Mouse (Mus musculus) forebrain, postnatal 0 days (tissue): ENCODE results near the gene Zfp143. TPM values are rescaled to one million over a fixed set of nuclear protein-coding genes. Genes with fewer than 3 reads are reported as not detected.

Source experiments
- ATAC-seq: fragments of 200-750 bp; cut with Nextera tagmentation; 2 replicates; pipeline ENCODE4 v1.8.0; 2017; ENCODE audit warnings: mild to moderate bottlenecking, moderate library complexity
- DNase-seq: peaks from one replicate; pipeline ENCODE4 v3.0.0-alpha.2; 2015
- H3K27ac ChIP-seq: fragments of 300-500 bp; sonication (generic); 2 replicates; pipeline ENCODE4 v1.5.1; 2014; ENCODE audit warnings: low read depth, mild to moderate bottlenecking, antibody characterized with exemption, low read length, moderate library complexity, mixed read lengths
- H3K27me3 ChIP-seq: fragments of 300-500 bp; sonication (generic); 2 replicates; pipeline ENCODE4 v1.6.1; 2014; ENCODE audit warnings: mild to moderate bottlenecking, low read length, mixed read lengths; ENCODE audit not compliant: insufficient read depth
- H3K36me3 ChIP-seq: fragments of 300-500 bp; sonication (generic); 2 replicates; pipeline ENCODE4 v1.6.1; 2014; ENCODE audit warnings: mild to moderate bottlenecking, moderate library complexity; ENCODE audit not compliant: insufficient read depth
- H3K4me1 ChIP-seq: fragments of 300-500 bp; sonication (generic); 2 replicates; pipeline ENCODE4 v1.6.1; 2014; ENCODE audit warnings: antibody characterized with exemption; ENCODE audit not compliant: insufficient read depth
- H3K4me2 ChIP-seq: fragments of 300-500 bp; sonication (generic); 2 replicates; pipeline ENCODE4 v1.6.1; 2014; ENCODE audit warnings: low read depth, mild to moderate bottlenecking, moderate library complexity
- H3K4me3 ChIP-seq: fragments of 300-500 bp; sonication (generic); 2 replicates; pipeline ENCODE4 v1.5.1; 2014; ENCODE audit warnings: low read depth, low read length, mixed read lengths
- H3K9ac ChIP-seq: fragments of 300-500 bp; sonication (generic); 2 replicates; pipeline ENCODE4 v1.6.1; 2014; ENCODE audit warnings: mild to moderate bottlenecking
- H3K9me3 ChIP-seq: fragments of 300-500 bp; sonication (generic); 2 replicates; pipeline ENCODE4 v1.6.1; 2016; ENCODE audit warnings: low read length
- CTCF ChIP-seq: sonication (generic); IDR thresholded peaks from 2 replicates; pipeline ENCODE4 v1.5.1; 2016; ENCODE audit warnings: antibody characterized with exemption, control low read depth, low read depth
- WGBS: fragments of 180-500 bp; shearing (Covaris S2); extraction: QIAGEN DNeasy Blood & Tissue Kit; methylation state at CpG from one replicate; pipeline ENCODE4 v1.1.7; 2014; 5-methylcytosine and 5-hydroxymethylcytosine counted together
- polyA plus RNA-seq: library from polyadenylated mRNA; unstranded; fragments of >200 nt; fragmentation: Nextera tagmentation; extraction: Ambion mirVana; gene quantifications from 2 replicates; pipeline ENCODE4 v1.2.1, GENCODE M21; 2015
- total RNA-seq: library from RNA; depleted of rRNA; stranded (reverse); fragments of >200 nt; gene quantifications from 2 replicates; pipeline ENCODE4 v1.2.3, GENCODE M21; 2014; rRNA removed

Gene Zfp143
- total RNA-seq (12.1 and 12.2 TPM in 2 replicates), polyA plus RNA-seq (5.7 and 6.7 TPM in 2 replicates)

- peak; percentile 97 for ATAC-seq
- Histone ChIP-seq H3K9ac (peak within 1 kb of the TSS; percentile 100), H3K36me3 (no peaks in the 10 kb centered on the region), H3K4me1 (peaks cover 18% of the 10 kb centered on the region), H3K4me3 (peak within 1 kb of the TSS; percentile 95), H3K27me3 (no peaks in the 10 kb centered on the region), H3K4me2 (peak within 1 kb of the TSS; percentile 72), H3K27ac (peak within 1 kb of the TSS; percentile 100), H3K9me3 (no peaks in the 10 kb centered on the region)
- DNase-seq = peak; percentile 100
- peak; percentile 16; the same call in 1 of the 2 replicates for TF ChIP-seq CTCF
- WGBS = under 1% methylated on average over 34 of the region's 34 CpGs
Observed at GRCm38 (mm10) chr7:110061199-110061751, at the start of gene Zfp143. TSS of gene Zfp143 (plus strand) at chr7:110061217.

GRCm38 (mm10) chr7:110011417-110011816, 49.6 kb upstream of the Zfp143 start:
- no peak overlapping the region for H3K4me2 ChIP-seq
- H3K27me3 ChIP-seq = no peaks in the 10 kb centered on the region
- H3K9me3 ChIP-seq = no peaks in the 10 kb centered on the region
- no peak overlapping the region for H3K4me3 ChIP-seq
- H3K36me3 ChIP-seq = no peaks in the 10 kb centered on the region
- 54% methylated on average over 1 of the region's 1 CpGs for WGBS
- TF ChIP-seq CTCF = no peak
- ATAC-seq = no peak
- DNase-seq = no peak
- no peaks in the 10 kb centered on the region for H3K4me1 ChIP-seq
- H3K9ac ChIP-seq = no peak overlapping the region
- H3K27ac ChIP-seq = no peak overlapping the region

GRCm38 (mm10) chr7:110014272-110014671, 46.7 kb upstream of the Zfp143 start:
- Histone ChIP-seq H3K9me3 (no peaks in the 10 kb centered on the region), H3K9ac (no peak overlapping the region), H3K27me3 (no peaks in the 10 kb centered on the region), H3K27ac (no peak overlapping the region), H3K4me2 (no peak overlapping the region), H3K36me3 (no peaks in the 10 kb centered on the region), H3K4me1 (0 out of 2 replicates have a peak, but pooled peaks cover 5% of the 10 kb centered on the region), H3K4me3 (no peak overlapping the region)
- 87% methylated on average over 5 of the region's 5 CpGs for WGBS
- DNase-seq = no peak
- ATAC-seq = no peak
- TF ChIP-seq CTCF = no peak

- ATAC-seq (peak; percentile 99), DNase-seq (peak; percentile 93)
- Histone ChIP-seq H3K9ac (peak within 1 kb of the TSS; percentile 96), H3K27ac (peak within 1 kb of the TSS; percentile 89), H3K36me3 (no peaks in the 10 kb centered on the region), H3K9me3 (no peaks in the 10 kb centered on the region), H3K4me2 (peak within 1 kb of the TSS; percentile 84), H3K4me1 (peaks cover 11% of the 10 kb centered on the region; the same call in 1 of the 2 replicates), H3K27me3 (no peaks in the 10 kb centered on the region), H3K4me3 (peak within 1 kb of the TSS; percentile 95)
- WGBS = under 1% methylated on average over 48 of the region's 48 CpGs
- TF ChIP-seq CTCF = peak; percentile 46
Observed at GRCm38 (mm10) chr7:110018117-110018630, 42.8 kb upstream of the Zfp143 start, which contains the start of gene Ipo7. TSS of gene Ipo7 (plus strand) at chr7:110018274.

- DNase-seq (no peak), ATAC-seq (peak; percentile 70)
- no peak for TF ChIP-seq CTCF
- Histone ChIP-seq H3K4me3 (peak overlapping the region; percentile 95), H3K27me3 (no peaks in the 10 kb centered on the region), H3K4me2 (peak overlapping the region; percentile 84), H3K27ac (peak overlapping the region; percentile 89), H3K9ac (peak overlapping the region; percentile 96), H3K36me3 (no peaks in the 10 kb centered on the region), H3K4me1 (peaks cover 11% of the 10 kb centered on the region; the same call in 1 of the 2 replicates), H3K9me3 (no peaks in the 10 kb centered on the region)
- WGBS = 3% methylated on average over 42 of the region's 42 CpGs
Observed at GRCm38 (mm10) chr7:110018631-110019482, 42.2 kb upstream of the Zfp143 start.

- Histone ChIP-seq H3K36me3 (no peaks in the 10 kb centered on the region), H3K4me1 (peaks cover 11% of the 10 kb centered on the region; the same call in 1 of the 2 replicates), H3K27me3 (no peaks in the 10 kb centered on the region), H3K4me2 (no peak overlapping the region), H3K27ac (no peak overlapping the region), H3K9ac (no peak overlapping the region), H3K4me3 (no peak overlapping the region), H3K9me3 (no peaks in the 10 kb centered on the region)
- ATAC-seq (no peak), DNase-seq (no peak)
- WGBS = 100% methylated on average over 1 of the region's 1 CpGs
- no peak for TF ChIP-seq CTCF
Observed at GRCm38 (mm10) chr7:110023553-110023952, 37.5 kb upstream of the Zfp143 start.
